Mouse (Mus musculus) small intestine, adult 2 months (tissue): ENCODE measurements around the gene Ccdc160.

Experiments
- CTCF ChIP-seq: fragments of 200-500 bp; IDR thresholded peaks from 2 replicates; pipeline ENCODE4 v1.5.1; 2012; ENCODE audit warnings: low read depth, mild to moderate bottlenecking, control low read depth, inconsistent platforms, low read length, moderate library complexity, mixed read lengths; ENCODE audit not compliant: insufficient replicate concordance, insufficient read length; ENCODE audit errors: extremely low read depth
- POLR2A ChIP-seq: fragments of 200-500 bp; IDR thresholded peaks from 2 replicates; pipeline ENCODE4 v1.6.1; 2012; ENCODE audit warnings: low read depth, mild to moderate bottlenecking, control low read depth, inconsistent platforms, low read length, moderate library complexity

DNA sequence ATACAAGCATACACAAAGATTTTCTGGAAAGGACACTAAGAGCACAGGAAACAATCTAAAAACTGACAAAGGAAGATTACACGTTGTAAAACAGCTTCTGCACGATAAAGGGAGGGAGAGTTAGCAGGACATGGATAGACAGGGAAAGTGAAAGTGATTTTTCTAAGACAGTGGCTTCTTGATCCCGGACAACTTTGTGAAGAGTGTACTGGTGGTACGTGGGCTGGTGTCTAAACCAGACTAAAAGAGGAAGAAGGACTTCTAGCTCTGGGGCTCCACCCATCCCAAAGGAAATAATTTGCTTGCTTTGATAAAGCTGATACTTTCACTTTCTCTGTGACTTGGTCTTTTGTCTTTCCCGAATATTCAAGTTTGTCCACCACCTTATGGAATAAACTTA, 7.1 kb upstream of the Ccdc160 start:
- TF ChIP-seq CTCF (no peak), POLR2A (no peak)
